Mouse (Mus musculus) embryonic fibroblast, embryonic 13.5 days (primary cell): ENCODE measurements around the gene Ephb3.

Experiments used
- CTCF ChIP-seq: IDR thresholded peaks from 2 replicates; pipeline ENCODE4 v1.5.1; 2011; ENCODE audit warnings: mild to moderate bottlenecking, control low read depth, low read length, moderate library complexity, borderline replicate concordance; ENCODE audit not compliant: insufficient read depth
- POLR2A ChIP-seq: IDR thresholded peaks from 2 replicates; pipeline ENCODE4 v1.6.1; 2011; ENCODE audit warnings: low read depth, mild to moderate bottlenecking, control low read depth, low read length, moderate library complexity

DNA sequence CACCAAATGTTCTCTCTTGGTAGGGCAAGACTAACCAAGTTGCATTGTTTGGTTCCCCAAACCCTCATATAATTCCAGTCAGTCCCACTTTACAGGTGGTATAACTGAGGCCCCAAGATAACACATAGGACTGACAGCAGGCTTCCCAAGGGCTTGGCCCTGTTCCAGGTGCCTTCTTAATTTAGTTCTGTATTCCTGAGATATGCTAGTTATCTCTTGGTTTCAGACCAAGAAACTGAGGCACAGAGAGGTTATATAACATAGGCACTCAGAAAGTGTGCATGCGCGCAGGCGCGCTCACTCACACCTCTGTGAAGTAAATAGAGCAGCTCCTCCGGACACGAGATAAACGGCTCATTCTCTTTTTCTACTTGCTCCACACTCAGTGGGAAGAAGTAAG is 9.4 kb downstream of the Ephb3 start:
- TF ChIP-seq POLR2A (no peak), CTCF (no peak)
